Mouse (Mus musculus): ENCODE data around the gene Lrmda. TPM values are rescaled to one million over a fixed set of nuclear protein-coding genes. Genes with fewer than 3 reads are reported as not detected.
"Not testable (repeated sequence)": the region's sequence is repeated elsewhere in the genome, so short reads cannot be mapped to it uniquely, and the experiment has no call there.

The Lrmda gene
- polyA plus RNA-seq, 1 experiment from 2014 or later, result 0.25 TPM

DNA sequence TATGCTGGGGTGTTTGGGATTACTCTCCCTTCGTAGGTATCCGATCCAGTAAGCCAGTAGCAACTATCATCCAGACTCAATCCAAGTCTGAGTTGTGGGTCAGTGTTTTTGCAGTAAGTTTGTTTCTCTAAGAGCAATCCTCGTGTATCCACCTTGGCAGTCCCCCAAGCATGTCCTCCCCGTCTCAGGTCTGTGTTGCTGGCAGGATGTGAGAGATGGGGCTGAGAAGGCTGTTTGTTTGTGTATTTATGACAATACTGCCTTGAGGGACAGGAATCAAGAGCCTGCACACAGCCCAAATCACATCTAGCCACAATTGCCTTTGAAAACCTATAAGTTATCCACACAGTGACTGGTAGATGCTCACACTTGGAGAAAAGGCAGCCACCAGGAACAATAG is 567.3 kb downstream of the Lrmda start:
- peak overlapping the region; percentile 65 for H3K27ac ChIP-seq
- DNase-seq, result no peak
- H3K36me3 ChIP-seq, result no peaks in the 10 kb centered on the region
- H3K9me3 ChIP-seq (replicated peaks), result no peaks in the 10 kb centered on the region
- no peak for ATAC-seq (ENCODE audit: low read depth)
- H3K4me1 ChIP-seq (replicated peaks), result peaks cover 10% of the 10 kb centered on the region; the same call in 1 of the 2 replicates
- no peak overlapping the region for H3K4me3 ChIP-seq (replicated peaks)
- no peak overlapping the region for H3K4me2 ChIP-seq
- 64% methylated on average over 4 of the region's 4 CpGs for WGBS (ENCODE audit: insufficient replicate concordance)
- no peaks in the 10 kb centered on the region for H3K27me3 ChIP-seq
- no peak overlapping the region for H3K9ac ChIP-seq

DNA sequence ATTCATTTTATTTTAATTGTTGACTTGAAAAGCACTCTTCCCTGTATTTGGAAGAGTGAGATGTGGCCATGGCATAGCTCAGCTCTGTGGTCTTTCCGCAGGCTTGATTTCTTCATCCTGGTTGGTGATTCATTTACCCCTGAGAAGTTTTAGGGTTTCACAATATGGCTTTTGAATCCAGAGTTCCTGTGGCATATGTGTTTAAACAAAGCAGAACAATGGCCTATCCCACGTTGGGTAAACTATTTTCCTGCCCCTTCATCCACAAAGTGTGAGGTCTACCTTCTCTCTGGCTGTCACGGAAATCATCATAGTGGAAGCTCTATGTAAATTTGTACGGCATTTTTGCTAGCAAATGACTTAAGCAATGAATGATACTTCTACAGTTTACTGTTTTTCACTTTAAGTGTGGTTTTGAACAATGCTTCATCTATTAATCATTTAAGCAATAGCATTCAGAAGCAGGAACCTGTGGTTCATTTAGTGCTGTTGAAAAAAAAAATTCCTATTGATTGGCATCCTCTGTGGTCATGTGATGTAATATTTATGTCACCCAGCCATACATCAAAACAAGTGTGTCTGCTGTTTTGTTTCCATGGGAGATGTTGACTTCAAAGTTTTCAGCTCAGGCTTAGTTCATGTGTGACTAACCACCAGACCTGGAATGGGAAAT is 567.9 kb downstream of the Lrmda start:
- no peak for DNase-seq
- Histone ChIP-seq H3K36me3 (no peaks in the 10 kb centered on the region), H3K27ac (0 out of 2 replicates have a peak overlapping the region, but pooled peaks have one; percentile 65), H3K27me3 (no peaks in the 10 kb centered on the region), H3K9me3 (replicated peaks) (no peaks in the 10 kb centered on the region), H3K9ac (no peak overlapping the region), H3K4me2 (no peak overlapping the region), H3K4me3 (replicated peaks) (no peak overlapping the region), H3K4me1 (replicated peaks) (peaks cover 10% of the 10 kb centered on the region; the same call in 1 of the 2 replicates)
- WGBS (ENCODE audit: insufficient replicate concordance), result 51% methylated on average over 4 of the region's 4 CpGs
- ATAC-seq (ENCODE audit: low read depth), result no peak

DNA sequence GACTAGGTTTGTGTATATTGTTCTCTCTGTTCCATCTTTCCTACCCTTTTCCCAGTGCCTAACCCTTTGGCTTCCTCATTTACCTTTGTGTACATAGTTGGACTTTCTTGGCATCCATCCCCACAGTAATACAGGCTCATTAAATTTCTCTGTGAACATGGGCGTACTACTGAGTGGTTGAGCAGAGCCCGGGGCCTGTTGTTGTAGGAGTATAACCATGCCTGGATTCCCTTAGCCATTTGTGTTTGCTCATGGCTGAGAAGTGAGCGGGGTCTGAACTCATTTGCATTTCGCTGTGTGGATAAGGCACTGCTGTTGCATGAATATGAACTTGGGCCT is 568.4 kb downstream of the Lrmda start:
- ATAC-seq (ENCODE audit: low read depth) (no peak), DNase-seq (no peak)
- H3K9ac ChIP-seq, result no peak overlapping the region
- no peak overlapping the region for H3K27ac ChIP-seq
- H3K4me1 ChIP-seq (replicated peaks), result peaks cover 10% of the 10 kb centered on the region; the same call in 1 of the 2 replicates
- no peaks in the 10 kb centered on the region for H3K27me3 ChIP-seq
- H3K4me2 ChIP-seq, result no peak overlapping the region
- no peaks in the 10 kb centered on the region for H3K9me3 ChIP-seq (replicated peaks)
- no peaks in the 10 kb centered on the region for H3K36me3 ChIP-seq
- H3K4me3 ChIP-seq (replicated peaks), result no peak overlapping the region
- 72% methylated on average over 4 of the region's 4 CpGs for WGBS (ENCODE audit: insufficient replicate concordance)

GRCm38 (mm10) chr14:22588394-22588793 is 568.9 kb downstream of the Lrmda start:
- H3K4me2 ChIP-seq; H3K36me3 ChIP-seq; H3K4me1 ChIP-seq (replicated peaks); ATAC-seq (ENCODE audit: low read depth); H3K9me3 ChIP-seq (replicated peaks); H3K9ac ChIP-seq; H3K27me3 ChIP-seq; H3K4me3 ChIP-seq (replicated peaks); DNase-seq; H3K27ac ChIP-seq: not testable (repeated sequence)
- 44% methylated on average over 1 of the region's 1 CpGs for WGBS (ENCODE audit: insufficient replicate concordance)

DNA sequence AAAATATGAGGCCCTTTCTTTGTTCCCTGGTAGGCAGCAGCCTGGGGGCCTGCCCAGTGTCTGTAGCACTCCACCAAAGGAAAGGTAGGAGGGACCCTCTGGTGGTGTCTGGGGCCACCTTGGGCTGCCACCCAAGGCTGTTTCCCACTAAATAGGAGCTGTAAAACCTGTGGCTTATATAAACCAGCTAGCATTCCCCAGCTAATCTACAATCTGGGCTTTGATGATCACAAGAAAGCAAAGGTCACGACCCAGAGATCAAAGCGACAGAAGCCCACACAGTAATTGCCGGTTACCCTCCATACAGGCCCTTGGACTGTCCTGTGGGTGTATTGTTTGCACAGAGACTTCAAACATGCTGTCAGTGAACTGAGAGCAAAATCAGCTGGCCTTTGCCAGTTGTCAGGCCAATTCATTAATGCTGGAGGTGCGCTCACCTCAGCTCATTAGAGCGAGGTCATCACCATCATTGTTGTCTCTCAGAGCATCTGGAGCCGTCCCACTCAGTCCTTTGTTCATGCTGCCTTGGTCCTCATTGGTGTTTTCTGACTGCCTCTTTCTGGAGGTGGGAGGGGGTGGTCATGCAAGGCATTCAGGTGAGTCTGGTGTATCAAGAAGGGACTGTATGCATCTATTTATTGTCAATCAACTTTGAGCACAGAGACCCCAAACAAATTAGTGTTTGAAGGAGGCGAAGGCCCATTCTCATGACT is 570.1 kb downstream of the Lrmda start:
- H3K4me1 ChIP-seq (replicated peaks), result peaks cover 10% of the 10 kb centered on the region; the same call in 1 of the 2 replicates
- peak overlapping the region; percentile 63 for H3K27ac ChIP-seq
- no peak overlapping the region for H3K9ac ChIP-seq
- no peaks in the 10 kb centered on the region for H3K36me3 ChIP-seq
- no peak for DNase-seq
- H3K9me3 ChIP-seq (replicated peaks), result no peaks in the 10 kb centered on the region
- H3K4me3 ChIP-seq (replicated peaks), result no peak overlapping the region
- no peak overlapping the region for H3K4me2 ChIP-seq
- H3K27me3 ChIP-seq, result no peaks in the 10 kb centered on the region
- peak; percentile 83 for ATAC-seq (ENCODE audit: low read depth)
- WGBS (ENCODE audit: insufficient replicate concordance), result 60% methylated on average over 7 of the region's 7 CpGs

- Histone ChIP-seq H3K27me3 (no peaks in the 10 kb centered on the region), H3K36me3 (no peaks in the 10 kb centered on the region), H3K9ac (no peak overlapping the region), H3K27ac (no peak overlapping the region), H3K4me2 (no peak overlapping the region), H3K4me3 (replicated peaks) (no peak overlapping the region), H3K9me3 (replicated peaks) (no peaks in the 10 kb centered on the region), H3K4me1 (replicated peaks) (peaks cover 10% of the 10 kb centered on the region; the same call in 1 of the 2 replicates)
- no peak for ATAC-seq (ENCODE audit: low read depth)
- WGBS (ENCODE audit: insufficient replicate concordance), result 49% methylated on average over 2 of the region's 2 CpGs
- no peak for DNase-seq
Measured at GRCm38 (mm10) chr14:22591186-22591585, 571.7 kb downstream of the Lrmda start.

DNA sequence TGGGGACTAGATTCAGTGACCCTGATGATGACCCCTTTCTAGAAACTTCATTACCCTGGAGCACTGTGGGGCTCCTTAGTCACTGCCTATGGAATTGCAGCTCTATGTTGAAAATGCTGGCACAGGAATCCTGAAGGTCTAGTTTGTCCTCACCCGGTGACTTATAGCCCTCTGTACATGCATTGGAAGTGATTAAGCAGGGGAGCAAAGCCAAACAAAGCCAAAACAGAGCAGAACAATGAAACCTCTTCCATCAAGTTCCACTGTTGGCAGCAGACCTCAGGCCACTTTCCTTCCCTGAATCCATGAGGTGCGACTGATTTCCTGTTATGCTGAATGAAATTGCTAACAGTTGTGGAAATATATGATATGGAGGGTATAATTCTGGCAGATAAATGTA is 578.0 kb downstream of the Lrmda start:
- Histone ChIP-seq H3K9ac (no peak overlapping the region), H3K4me1 (replicated peaks) (no peaks in the 10 kb centered on the region), H3K4me3 (replicated peaks) (no peak overlapping the region), H3K36me3 (no peaks in the 10 kb centered on the region), H3K9me3 (replicated peaks) (no peaks in the 10 kb centered on the region), H3K27ac (no peak overlapping the region), H3K4me2 (no peak overlapping the region), H3K27me3 (no peaks in the 10 kb centered on the region)
- WGBS (ENCODE audit: insufficient replicate concordance), result 59% methylated on average over 2 of the region's 2 CpGs
- ATAC-seq (ENCODE audit: low read depth), result no peak
- no peak for DNase-seq

DNA sequence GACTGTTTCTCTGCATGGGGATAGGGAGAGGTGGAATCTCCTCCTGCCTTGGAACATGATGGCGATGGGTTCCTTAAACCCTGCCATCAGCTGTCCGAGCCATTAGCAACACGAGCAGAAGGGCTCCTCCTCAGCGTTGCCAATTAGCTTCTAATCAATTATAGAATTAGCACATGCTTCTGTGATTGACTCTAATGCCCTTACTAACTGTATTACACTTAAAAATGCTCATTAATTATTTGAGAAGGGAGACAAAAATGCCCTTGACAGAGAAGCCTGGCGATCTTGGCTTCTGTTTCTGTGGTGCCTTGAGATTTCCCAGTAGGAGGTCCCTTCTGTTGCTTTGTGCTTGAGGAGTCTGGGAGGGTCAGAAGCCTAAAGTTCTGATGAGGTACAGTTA is 579.1 kb downstream of the Lrmda start:
- H3K4me3 ChIP-seq (replicated peaks), result no peak overlapping the region
- DNase-seq (no peak), ATAC-seq (ENCODE audit: low read depth) (no peak)
- WGBS (ENCODE audit: insufficient replicate concordance), result 69% methylated on average over 5 of the region's 5 CpGs
- H3K9me3 ChIP-seq (replicated peaks), result no peaks in the 10 kb centered on the region
- no peaks in the 10 kb centered on the region for H3K27me3 ChIP-seq
- H3K27ac ChIP-seq, result no peak overlapping the region
- H3K36me3 ChIP-seq, result no peaks in the 10 kb centered on the region
- H3K9ac ChIP-seq, result no peak overlapping the region
- H3K4me2 ChIP-seq, result no peak overlapping the region
- no peaks in the 10 kb centered on the region for H3K4me1 ChIP-seq (replicated peaks)

- H3K27ac ChIP-seq, result no peak overlapping the region
- no peak for ATAC-seq (ENCODE audit: low read depth)
- no peak overlapping the region for H3K4me2 ChIP-seq
- no peaks in the 10 kb centered on the region for H3K4me1 ChIP-seq (replicated peaks)
- no peak overlapping the region for H3K9ac ChIP-seq
- H3K9me3 ChIP-seq (replicated peaks), result no peaks in the 10 kb centered on the region
- H3K4me3 ChIP-seq (replicated peaks), result no peak overlapping the region
- no peaks in the 10 kb centered on the region for H3K27me3 ChIP-seq
- DNase-seq, result no peak
- WGBS (ENCODE audit: insufficient replicate concordance), result 48% methylated on average over 3 of the region's 3 CpGs
- no peaks in the 10 kb centered on the region for H3K36me3 ChIP-seq
Measured at GRCm38 (mm10) chr14:22600166-22600565, 580.7 kb downstream of the Lrmda start.

GRCm38 (mm10) chr14:22602308-22602707 is 582.8 kb downstream of the Lrmda start:
- ATAC-seq (ENCODE audit: low read depth), result no peak
- Histone ChIP-seq H3K4me2 (no peak overlapping the region), H3K4me1 (replicated peaks) (no peaks in the 10 kb centered on the region), H3K4me3 (replicated peaks) (no peak overlapping the region), H3K9ac (no peak overlapping the region), H3K9me3 (replicated peaks) (no peaks in the 10 kb centered on the region), H3K36me3 (no peaks in the 10 kb centered on the region), H3K27me3 (no peaks in the 10 kb centered on the region), H3K27ac (no peak overlapping the region)
- 66% methylated on average over 2 of the region's 2 CpGs for WGBS (ENCODE audit: insufficient replicate concordance)
- no peak for DNase-seq

- H3K9me3 ChIP-seq (replicated peaks), result no peaks in the 10 kb centered on the region
- 57% methylated on average over 5 of the region's 5 CpGs for WGBS (ENCODE audit: insufficient replicate concordance)
- no peak overlapping the region for H3K4me2 ChIP-seq
- H3K9ac ChIP-seq, result no peak overlapping the region
- no peaks in the 10 kb centered on the region for H3K4me1 ChIP-seq (replicated peaks)
- no peaks in the 10 kb centered on the region for H3K36me3 ChIP-seq
- no peaks in the 10 kb centered on the region for H3K27me3 ChIP-seq
- DNase-seq (no peak), ATAC-seq (ENCODE audit: low read depth) (no peak)
- H3K27ac ChIP-seq, result no peak overlapping the region
- no peak overlapping the region for H3K4me3 ChIP-seq (replicated peaks)
Measured at GRCm38 (mm10) chr14:22608599-22608998, 589.1 kb downstream of the Lrmda start.
